Mouse (Mus musculus): ENCODE results near the gene Gzmd. TPM values are rescaled to one million over a fixed set of nuclear protein-coding genes. Genes with fewer than 3 reads are reported as not detected.
"Not testable (repeated sequence)": the region's sequence is repeated elsewhere in the genome, so short reads cannot be mapped to it uniquely, and the experiment has no call there.

Gzmd gene
- polyA plus RNA-seq (2016; fragmentation: Nextera tagmentation; extraction: Ambion mirVana) = not detected in 2 replicates

GRCm38 (mm10) chr14:56132508-56132907, at the start of gene Gzmd:
TSS of gene Gzmd (minus strand) at chr14:56132608.
- H3K27me3 ChIP-seq; H3K4me1 ChIP-seq; ATAC-seq (ENCODE audit: low FRiP score, low read depth); H3K4me3 ChIP-seq; H3K36me3 ChIP-seq; H3K9me3 ChIP-seq; H3K27ac ChIP-seq (replicated peaks); H3K9ac ChIP-seq (replicated peaks); H3K4me2 ChIP-seq (replicated peaks): not testable (repeated sequence)
- 78% methylated on average over 2 of the region's 2 CpGs for WGBS

DNA sequence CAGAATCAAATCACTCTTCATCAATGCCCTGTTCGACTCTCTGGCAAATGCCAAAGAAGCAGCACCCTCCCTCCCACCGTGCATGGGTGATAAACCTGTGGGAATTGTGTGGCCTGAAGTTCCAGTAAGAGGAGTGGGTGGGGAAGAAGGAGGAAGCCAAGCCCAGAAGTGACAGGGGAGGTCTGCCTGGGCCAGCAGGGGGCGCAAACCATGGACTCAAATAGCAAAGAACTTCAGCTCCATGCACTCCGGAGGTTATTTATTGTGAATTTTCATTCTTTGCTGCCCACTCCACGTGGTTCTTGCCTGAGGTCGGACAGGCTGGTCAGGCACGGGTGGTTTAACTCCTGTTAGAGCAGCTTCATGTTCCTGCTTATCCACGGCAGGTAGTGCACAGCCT, 45.2 kb upstream of the Gzmd start:
- H3K27me3 ChIP-seq; H3K9me3 ChIP-seq; H3K4me3 ChIP-seq; H3K4me1 ChIP-seq; H3K4me2 ChIP-seq (replicated peaks); H3K9ac ChIP-seq (replicated peaks); H3K27ac ChIP-seq (replicated peaks); ATAC-seq (ENCODE audit: low FRiP score, low read depth); H3K36me3 ChIP-seq: not testable (repeated sequence)
- WGBS = 29% methylated on average over 8 of the region's 8 CpGs

GRCm38 (mm10) chr14:56174499-56174898, 42.1 kb upstream of the Gzmd start, which contains the start of gene Gzmn:
TSS of gene Gzmn (minus strand) at chr14:56174599.
- Histone ChIP-seq H3K9me3 (no peaks in the 10 kb centered on the region), H3K4me2 (replicated peaks) (no peak within 1 kb of the TSS), H3K27me3 (no peaks in the 10 kb centered on the region), H3K4me3 (no peak within 1 kb of the TSS), H3K27ac (replicated peaks) (no peak within 1 kb of the TSS), H3K36me3 (no peaks in the 10 kb centered on the region), H3K4me1 (no peaks in the 10 kb centered on the region), H3K9ac (replicated peaks) (no peak within 1 kb of the TSS)
- WGBS = 90% methylated on average over 5 of the region's 5 CpGs
- ATAC-seq (ENCODE audit: low FRiP score, low read depth) = no peak

DNA sequence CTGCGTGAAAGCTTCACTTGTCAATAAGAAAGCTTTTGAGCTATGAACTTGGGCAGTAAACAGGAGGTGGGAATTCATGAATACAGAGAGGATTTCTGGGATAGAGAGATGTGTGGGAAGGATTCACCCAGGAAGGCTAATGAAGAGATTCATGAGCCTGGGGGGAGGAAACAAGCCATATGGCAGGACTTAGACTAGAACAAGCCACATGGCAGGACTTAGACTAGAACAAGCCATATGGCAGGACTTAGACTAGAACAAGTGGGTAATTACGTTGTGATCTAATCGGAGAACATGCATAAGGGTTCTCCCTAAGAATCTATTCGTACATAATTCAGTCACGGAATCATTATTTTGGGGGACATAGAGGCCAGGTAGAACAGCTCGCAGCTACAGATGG, 41.0 kb upstream of the Gzmd start:
- no peak overlapping the region for H3K27ac ChIP-seq (replicated peaks)
- 90% methylated on average over 6 of the region's 6 CpGs for WGBS
- H3K4me1 ChIP-seq = no peaks in the 10 kb centered on the region
- H3K4me2 ChIP-seq (replicated peaks) = no peak overlapping the region
- H3K4me3 ChIP-seq = no peak overlapping the region
- no peaks in the 10 kb centered on the region for H3K36me3 ChIP-seq
- ATAC-seq (ENCODE audit: low FRiP score, low read depth) = no peak
- no peaks in the 10 kb centered on the region for H3K27me3 ChIP-seq
- H3K9ac ChIP-seq (replicated peaks) = no peak overlapping the region
- H3K9me3 ChIP-seq = no peaks in the 10 kb centered on the region

DNA sequence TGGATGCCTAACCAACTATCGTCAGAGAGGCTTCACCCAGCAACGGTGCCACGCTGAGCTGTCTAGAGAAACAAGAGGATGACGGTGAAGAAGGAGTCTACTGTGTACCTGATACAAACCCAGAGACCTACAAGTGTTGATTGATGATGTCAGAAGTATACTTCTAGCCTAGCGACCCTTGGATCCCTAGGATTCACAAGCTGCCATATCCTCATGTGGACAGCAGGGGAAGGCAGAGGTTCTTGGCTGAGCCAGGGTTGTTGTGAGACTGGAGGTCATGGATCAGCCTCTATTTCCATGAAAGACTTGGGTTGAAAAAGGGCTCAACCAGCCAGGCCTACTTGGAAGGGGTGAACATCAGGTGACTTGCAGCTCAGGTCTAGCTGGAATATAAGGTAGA, 40.3 kb upstream of the Gzmd start:
- H3K4me2 ChIP-seq (replicated peaks) = no peak overlapping the region
- H3K36me3 ChIP-seq = no peaks in the 10 kb centered on the region
- no peak overlapping the region for H3K9ac ChIP-seq (replicated peaks)
- H3K27me3 ChIP-seq = no peaks in the 10 kb centered on the region
- H3K27ac ChIP-seq (replicated peaks) = no peak overlapping the region
- no peak overlapping the region for H3K4me3 ChIP-seq
- WGBS = 93% methylated on average over 5 of the region's 5 CpGs
- H3K9me3 ChIP-seq = no peaks in the 10 kb centered on the region
- H3K4me1 ChIP-seq = no peaks in the 10 kb centered on the region
- no peak for ATAC-seq (ENCODE audit: low FRiP score, low read depth)

DNA sequence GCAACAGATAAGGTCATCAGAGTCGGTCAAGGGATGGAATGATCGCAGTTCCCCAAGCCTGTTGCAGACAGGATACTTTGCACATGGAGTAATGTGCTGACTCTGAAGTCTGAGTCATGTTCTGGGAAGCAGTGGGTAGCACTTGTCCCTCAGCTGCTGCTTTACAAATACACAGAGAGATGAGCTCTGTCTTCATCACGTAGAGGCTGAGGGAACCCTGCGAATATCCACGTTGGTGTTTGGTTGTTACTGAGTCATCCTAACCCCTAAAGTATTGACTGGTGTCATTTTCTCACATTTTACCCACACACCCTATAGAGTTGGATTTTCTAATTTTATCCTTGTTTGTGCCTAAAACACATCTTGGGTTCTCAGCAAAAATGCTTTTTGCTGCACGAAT, 35.6 kb upstream of the Gzmd start:
- no peaks in the 10 kb centered on the region for H3K9me3 ChIP-seq
- WGBS = 86% methylated on average over 6 of the region's 6 CpGs
- H3K4me3 ChIP-seq = no peak overlapping the region
- H3K4me2 ChIP-seq (replicated peaks) = no peak overlapping the region
- no peaks in the 10 kb centered on the region for H3K4me1 ChIP-seq
- H3K27me3 ChIP-seq = no peaks in the 10 kb centered on the region
- H3K36me3 ChIP-seq = no peaks in the 10 kb centered on the region
- H3K9ac ChIP-seq (replicated peaks) = no peak overlapping the region
- no peak for ATAC-seq (ENCODE audit: low FRiP score, low read depth)
- H3K27ac ChIP-seq (replicated peaks) = no peak overlapping the region

GRCm38 (mm10) chr14:56162109-56162508, 29.7 kb upstream of the Gzmd start:
- no peak for ATAC-seq (ENCODE audit: low FRiP score, low read depth)
- Histone ChIP-seq H3K9me3 (no peaks in the 10 kb centered on the region), H3K9ac (replicated peaks) (no peak overlapping the region)

GRCm38 (mm10) chr14:56159479-56159878, 27.1 kb upstream of the Gzmd start, which contains the start of gene Gzmg:
TSS of gene Gzmg (minus strand) at chr14:56159579.
- H3K27ac ChIP-seq (replicated peaks); H3K4me1 ChIP-seq; H3K27me3 ChIP-seq; H3K9ac ChIP-seq (replicated peaks); H3K4me2 ChIP-seq (replicated peaks); H3K4me3 ChIP-seq; H3K36me3 ChIP-seq; ATAC-seq (ENCODE audit: low FRiP score, low read depth); H3K9me3 ChIP-seq: not testable (repeated sequence)
- WGBS = 87% methylated on average over 2 of the region's 2 CpGs

More at GRCm38 (mm10) chr14:56162109-56162508, 29.7 kb upstream of the Gzmd start:
- Histone ChIP-seq H3K27me3 (no peaks in the 10 kb centered on the region), H3K4me2 (replicated peaks) (no peak overlapping the region), H3K36me3 (no peaks in the 10 kb centered on the region), H3K27ac (replicated peaks) (no peak overlapping the region), H3K4me1 (no peaks in the 10 kb centered on the region), H3K4me3 (no peak overlapping the region)
- WGBS = 83% methylated on average over 2 of the region's 2 CpGs

GRCm38 (mm10) chr14:56155340-56155739, 22.9 kb upstream of the Gzmd start:
- H3K9me3 ChIP-seq = no peaks in the 10 kb centered on the region
- H3K27ac ChIP-seq (replicated peaks) = no peak overlapping the region
- H3K9ac ChIP-seq (replicated peaks) = no peak overlapping the region
- no peak overlapping the region for H3K4me3 ChIP-seq
- H3K4me1 ChIP-seq = no peaks in the 10 kb centered on the region
- H3K4me2 ChIP-seq (replicated peaks) = no peak overlapping the region
- no peaks in the 10 kb centered on the region for H3K27me3 ChIP-seq
- H3K36me3 ChIP-seq = no peaks in the 10 kb centered on the region
- no peak for ATAC-seq (ENCODE audit: low FRiP score, low read depth)
- WGBS = 73% methylated on average over 2 of the region's 2 CpGs

DNA sequence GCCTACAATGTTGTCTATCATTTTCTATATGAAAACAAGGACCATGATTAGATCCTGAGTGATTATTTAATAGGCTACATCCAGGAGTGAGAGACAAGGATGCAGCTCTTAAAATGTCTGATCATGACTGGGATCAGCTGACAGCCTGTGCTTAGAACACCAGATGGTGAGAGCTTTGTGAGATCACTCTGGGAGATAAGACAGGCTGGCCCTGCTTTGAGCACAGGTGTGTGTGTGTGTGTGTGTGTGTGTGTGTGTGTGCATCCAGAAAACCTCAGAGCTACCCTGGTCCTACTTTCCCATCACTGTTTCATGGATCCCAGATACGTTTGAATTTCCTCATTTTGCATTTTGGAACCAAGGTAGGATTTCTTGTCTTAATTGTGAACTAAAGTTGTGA, 1.3 kb upstream of the Gzmd start:
- WGBS = 88% methylated on average over 1 of the region's 1 CpGs
- not testable (repeated sequence) for H3K9me3 ChIP-seq; H3K9ac ChIP-seq (replicated peaks); ATAC-seq (ENCODE audit: low FRiP score, low read depth); H3K4me2 ChIP-seq (replicated peaks); H3K4me3 ChIP-seq; H3K27me3 ChIP-seq; H3K36me3 ChIP-seq; H3K4me1 ChIP-seq; H3K27ac ChIP-seq (replicated peaks)

- Histone ChIP-seq H3K4me3 (no peak overlapping the region), H3K27ac (replicated peaks) (no peak overlapping the region), H3K4me1 (no peaks in the 10 kb centered on the region), H3K36me3 (no peaks in the 10 kb centered on the region), H3K9ac (replicated peaks) (no peak overlapping the region), H3K4me2 (replicated peaks) (no peak overlapping the region), H3K9me3 (no peaks in the 10 kb centered on the region), H3K27me3 (no peaks in the 10 kb centered on the region)
- WGBS = 54% methylated on average over 3 of the region's 3 CpGs
- no peak for ATAC-seq (ENCODE audit: low FRiP score, low read depth)
Measured at GRCm38 (mm10) chr14:56128341-56128740, 4.1 kb downstream of the Gzmd start.

- no peaks in the 10 kb centered on the region for H3K27me3 ChIP-seq
- no peaks in the 10 kb centered on the region for H3K4me1 ChIP-seq
- H3K4me2 ChIP-seq (replicated peaks) = no peak overlapping the region
- H3K4me3 ChIP-seq = no peak overlapping the region
- H3K36me3 ChIP-seq = no peaks in the 10 kb centered on the region
- H3K9me3 ChIP-seq = no peaks in the 10 kb centered on the region
- WGBS = 82% methylated on average over 3 of the region's 3 CpGs
- no peak overlapping the region for H3K9ac ChIP-seq (replicated peaks)
- H3K27ac ChIP-seq (replicated peaks) = no peak overlapping the region
- ATAC-seq (ENCODE audit: low FRiP score, low read depth) = no peak
Measured at GRCm38 (mm10) chr14:56123516-56123915, 8.9 kb downstream of the Gzmd start.

- ATAC-seq (ENCODE audit: low FRiP score, low read depth) = no peak
- Histone ChIP-seq H3K4me2 (replicated peaks) (no peak within 1 kb of the TSS), H3K9me3 (no peaks in the 10 kb centered on the region), H3K27me3 (no peaks in the 10 kb centered on the region), H3K4me1 (no peaks in the 10 kb centered on the region), H3K27ac (replicated peaks) (no peak within 1 kb of the TSS), H3K4me3 (no peak within 1 kb of the TSS), H3K36me3 (no peaks in the 10 kb centered on the region), H3K9ac (replicated peaks) (no peak within 1 kb of the TSS)
Measured at GRCm38 (mm10) chr14:56120525-56120924, 11.9 kb downstream of the Gzmd start, which contains the start of gene Gzme. TSS of gene Gzme (minus strand) at chr14:56120625.
